Mouse (Mus musculus) liver, embryonic 14.5 days (tissue): ENCODE results near the gene Rybp.

ENCODE experiments used
- CTCF ChIP-seq: IDR thresholded peaks from 2 replicates; pipeline ENCODE4 v1.5.1; 2016; ENCODE audit warnings: antibody characterized with exemption, low read depth, control low read depth
- EP300 ChIP-seq: IDR thresholded peaks from 2 replicates; pipeline ENCODE4 v1.6.1; 2016; ENCODE audit warnings: antibody characterized with exemption, low read depth

- TF ChIP-seq CTCF (no peak), EP300 (no peak)
Measured at GRCm38 (mm10) chr6:100192691-100193229, 94.5 kb downstream of the Rybp start.
